Mouse (Mus musculus): ENCODE data around the gene Phc2. TPM values are rescaled to one million over a fixed set of nuclear protein-coding genes. Genes with fewer than 3 reads are reported as not detected.

Phc2 gene
- polyA plus RNA-seq, 1 experiment from 2014 or later = 40.7 TPM

- no peak for ATAC-seq (ENCODE audit: insufficient number of reproducible peaks, low FRiP score, low TSS enrichment, low read depth)
- Histone ChIP-seq H3K4me3 (no peak overlapping the region), H3K4me1 (peaks cover 16% of the 10 kb centered on the region; the same call in 1 of the 2 replicates), H3K27ac (no peak overlapping the region), H3K27me3 (no peaks in the 10 kb centered on the region), H3K9me3 (no peaks in the 10 kb centered on the region), H3K9ac (no peak overlapping the region), H3K4me2 (no peak overlapping the region), H3K36me3 (peaks cover 58% of the 10 kb centered on the region)
- 77% methylated on average over 7 of the region's 7 CpGs for WGBS
These were observed 99.1 kb downstream of the Phc2 start for GRCm38 (mm10) chr4:128753571-128753970.

DNA sequence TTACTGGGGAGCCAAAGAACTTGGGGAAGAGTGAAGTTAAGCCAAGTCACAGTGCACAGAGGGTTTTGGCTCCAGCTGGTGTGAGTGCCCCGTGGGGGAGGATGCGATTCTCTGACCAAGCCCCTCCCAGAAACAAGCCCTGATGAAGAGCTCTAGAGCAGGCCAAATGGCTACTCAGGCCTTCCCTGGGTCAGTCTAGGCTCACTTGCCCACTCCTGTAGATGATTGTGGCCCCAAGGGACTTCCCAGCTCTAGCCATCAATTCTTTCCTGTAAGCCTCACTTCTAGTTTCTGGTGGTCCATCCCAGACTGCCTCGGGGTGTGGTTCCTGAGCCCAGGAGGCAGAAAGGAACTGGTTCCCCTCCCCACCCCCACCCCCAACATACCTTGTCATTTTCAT lies 100.6 kb downstream of the Phc2 start, which contains the start of gene A3galt2:
TSS of gene A3galt2 (plus strand) at position 301 of the 400 bp plus-strand sequence.
- Histone ChIP-seq H3K4me3 (no peak within 1 kb of the TSS), H3K4me2 (no peak within 1 kb of the TSS), H3K4me1 (peaks cover 16% of the 10 kb centered on the region; the same call in 1 of the 2 replicates), H3K9ac (no peak within 1 kb of the TSS), H3K27me3 (no peaks in the 10 kb centered on the region), H3K27ac (0 out of 2 replicates have a peak within 1 kb of the TSS, but pooled peaks have one; percentile 11), H3K9me3 (no peaks in the 10 kb centered on the region), H3K36me3 (peaks cover 43% of the 10 kb centered on the region)
- WGBS = 71% methylated on average over 3 of the region's 3 CpGs
- no peak for ATAC-seq (ENCODE audit: insufficient number of reproducible peaks, low FRiP score, low TSS enrichment, low read depth)

- Histone ChIP-seq H3K36me3 (peaks cover 36% of the 10 kb centered on the region), H3K4me3 (no peak overlapping the region), H3K27ac (0 out of 2 replicates have a peak overlapping the region, but pooled peaks have one; percentile 11), H3K27me3 (no peaks in the 10 kb centered on the region), H3K9me3 (no peaks in the 10 kb centered on the region), H3K4me2 (no peak overlapping the region), H3K4me1 (peaks cover 16% of the 10 kb centered on the region; the same call in 1 of the 2 replicates), H3K9ac (no peak overlapping the region)
- WGBS = 75% methylated on average over 7 of the region's 7 CpGs
- no peak for ATAC-seq (ENCODE audit: insufficient number of reproducible peaks, low FRiP score, low TSS enrichment, low read depth)
These were observed 101.4 kb downstream of the Phc2 start for GRCm38 (mm10) chr4:128755900-128756299.

DNA sequence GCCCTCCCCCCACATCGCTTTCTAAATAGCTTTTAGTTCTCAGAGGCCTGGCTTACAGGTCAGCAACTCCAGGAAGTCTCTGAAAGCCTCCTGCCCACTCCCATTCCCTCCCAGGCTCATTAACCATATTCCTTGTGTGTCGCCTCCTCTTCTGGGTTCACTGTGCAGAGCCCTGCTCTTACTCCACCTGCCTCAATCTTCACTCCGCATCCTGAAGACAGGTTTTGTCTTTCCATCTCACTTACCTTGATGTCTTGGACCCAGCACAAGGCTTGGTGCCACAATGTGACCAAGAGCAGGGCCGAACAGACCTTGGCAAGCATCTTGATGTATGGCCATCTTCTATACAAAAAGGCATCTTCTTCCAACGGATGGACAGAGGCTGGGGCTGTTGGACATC lies 104.7 kb downstream of the Phc2 start:
- no peaks in the 10 kb centered on the region for H3K27me3 ChIP-seq
- H3K9me3 ChIP-seq = no peaks in the 10 kb centered on the region
- H3K36me3 ChIP-seq = 0 out of 2 replicates have a peak, but pooled peaks cover 4% of the 10 kb centered on the region
- no peak for ATAC-seq (ENCODE audit: insufficient number of reproducible peaks, low FRiP score, low TSS enrichment, low read depth)
- H3K4me2 ChIP-seq = no peak overlapping the region
- H3K27ac ChIP-seq = no peak overlapping the region
- no peak overlapping the region for H3K9ac ChIP-seq
- peaks cover 13% of the 10 kb centered on the region; the same call in 1 of the 2 replicates for H3K4me1 ChIP-seq
- 82% methylated on average over 5 of the region's 5 CpGs for WGBS
- H3K4me3 ChIP-seq = no peak overlapping the region

- Histone ChIP-seq H3K4me1 (peaks cover 11% of the 10 kb centered on the region; the same call in 1 of the 2 replicates), H3K36me3 (0 out of 2 replicates have a peak, but pooled peaks cover 1% of the 10 kb centered on the region), H3K9ac (no peak overlapping the region), H3K27me3 (no peaks in the 10 kb centered on the region), H3K27ac (no peak overlapping the region), H3K9me3 (no peaks in the 10 kb centered on the region), H3K4me2 (no peak overlapping the region), H3K4me3 (no peak overlapping the region)
- no peak for ATAC-seq (ENCODE audit: insufficient number of reproducible peaks, low FRiP score, low TSS enrichment, low read depth)
- WGBS = 90% methylated on average over 6 of the region's 6 CpGs
These were observed 105.5 kb downstream of the Phc2 start for GRCm38 (mm10) chr4:128760029-128760428.

DNA sequence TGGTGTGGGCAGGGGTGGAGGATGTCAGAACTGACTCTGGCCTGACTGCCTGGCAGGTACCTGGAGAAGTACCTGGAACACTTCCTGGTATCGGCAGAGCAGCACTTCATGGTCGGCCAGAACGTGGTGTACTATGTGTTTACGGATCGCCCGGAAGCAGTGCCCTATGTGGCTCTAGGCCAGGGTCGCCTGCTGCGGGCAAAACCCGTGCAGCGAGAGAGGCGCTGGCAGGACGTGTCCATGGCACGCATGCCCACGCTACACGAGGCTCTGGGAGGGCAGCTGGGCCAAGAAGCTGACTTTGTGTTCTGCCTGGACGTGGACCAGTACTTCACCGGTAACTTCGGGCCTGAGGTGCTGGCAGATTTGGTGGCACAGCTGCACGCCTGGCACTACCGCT lies 112.4 kb downstream of the Phc2 start:
- H3K27ac ChIP-seq = no peak overlapping the region
- H3K4me3 ChIP-seq = no peak overlapping the region
- H3K4me1 ChIP-seq = 0 out of 2 replicates have a peak, but pooled peaks cover 4% of the 10 kb centered on the region
- H3K36me3 ChIP-seq = peaks cover 3% of the 10 kb centered on the region; the same call in 1 of the 2 replicates
- WGBS = 93% methylated on average over 20 of the region's 20 CpGs
- H3K9ac ChIP-seq = no peak overlapping the region
- no peaks in the 10 kb centered on the region for H3K27me3 ChIP-seq
- no peak for ATAC-seq (ENCODE audit: insufficient number of reproducible peaks, low FRiP score, low TSS enrichment, low read depth)
- no peaks in the 10 kb centered on the region for H3K9me3 ChIP-seq
- H3K4me2 ChIP-seq = no peak overlapping the region

DNA sequence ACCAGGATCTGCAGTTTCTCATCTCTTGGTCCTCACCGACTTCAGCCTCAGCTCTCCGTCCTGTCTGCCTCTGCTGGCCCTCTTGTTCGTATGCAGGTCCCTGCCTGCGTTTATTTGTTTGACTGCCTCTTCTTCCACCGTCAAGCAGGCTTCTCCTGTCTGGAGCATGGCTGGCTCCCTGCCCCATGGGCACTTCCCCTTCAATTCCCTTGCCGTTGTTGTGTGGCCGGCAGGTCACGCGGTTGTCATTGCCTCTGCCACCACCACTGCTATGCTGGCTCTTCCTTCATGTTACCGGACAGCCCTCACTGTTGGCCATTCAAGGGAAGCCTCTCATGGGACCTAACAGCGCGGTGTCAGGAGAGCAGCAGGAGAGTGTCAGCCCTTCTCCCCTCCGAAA lies 113.6 kb downstream of the Phc2 start:
- H3K9me3 ChIP-seq = no peaks in the 10 kb centered on the region
- ATAC-seq (ENCODE audit: insufficient number of reproducible peaks, low FRiP score, low TSS enrichment, low read depth) = no peak
- 70% methylated on average over 13 of the region's 13 CpGs for WGBS

GRCm38 (mm10) chr4:128769569-128770355 lies 115.3 kb downstream of the Phc2 start:
- WGBS = 77% methylated on average over 13 of the region's 13 CpGs
- no peak overlapping the region for H3K27ac ChIP-seq
- 0 out of 2 replicates have a peak, but pooled peaks cover 4% of the 10 kb centered on the region for H3K4me1 ChIP-seq
- H3K4me3 ChIP-seq = no peak overlapping the region
- no peak overlapping the region for H3K9ac ChIP-seq
- peaks cover 30% of the 10 kb centered on the region for H3K36me3 ChIP-seq
- no peak overlapping the region for H3K4me2 ChIP-seq
- ATAC-seq (ENCODE audit: insufficient number of reproducible peaks, low FRiP score, low TSS enrichment, low read depth) = no peak
- no peaks in the 10 kb centered on the region for H3K27me3 ChIP-seq
- H3K9me3 ChIP-seq = no peaks in the 10 kb centered on the region

More for the DNA sequence above, 113.6 kb downstream of the Phc2 start:
- Histone ChIP-seq H3K27me3 (no peaks in the 10 kb centered on the region), H3K36me3 (peaks cover 14% of the 10 kb centered on the region), H3K27ac (no peak overlapping the region), H3K4me3 (no peak overlapping the region), H3K9ac (no peak overlapping the region), H3K4me2 (no peak overlapping the region), H3K4me1 (0 out of 2 replicates have a peak, but pooled peaks cover 4% of the 10 kb centered on the region)

DNA sequence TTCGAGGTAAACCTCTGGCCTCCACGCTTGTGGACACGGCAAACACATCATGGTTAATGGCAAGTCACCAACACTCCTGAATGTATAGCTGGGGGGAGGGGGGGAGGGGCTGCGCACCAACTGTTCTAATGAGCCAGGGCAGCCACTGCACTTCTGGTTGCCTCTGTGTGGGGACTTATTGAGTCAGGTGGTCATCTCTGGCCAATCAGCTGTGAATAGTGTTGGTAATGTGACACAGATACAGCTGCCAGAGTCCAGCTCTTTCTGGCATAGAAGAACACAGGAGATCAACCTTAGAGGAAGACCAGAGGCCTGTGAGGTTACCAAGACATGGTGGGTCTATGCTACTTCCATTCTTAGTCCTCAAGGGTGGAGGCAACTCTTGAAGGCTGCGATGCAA lies 116.2 kb downstream of the Phc2 start:
- Histone ChIP-seq H3K4me2 (no peak overlapping the region), H3K4me1 (0 out of 2 replicates have a peak, but pooled peaks cover 4% of the 10 kb centered on the region), H3K9me3 (no peaks in the 10 kb centered on the region), H3K36me3 (peaks cover 39% of the 10 kb centered on the region), H3K4me3 (no peak overlapping the region), H3K27me3 (no peaks in the 10 kb centered on the region), H3K9ac (no peak overlapping the region), H3K27ac (no peak overlapping the region)
- WGBS = 70% methylated on average over 5 of the region's 5 CpGs
- no peak for ATAC-seq (ENCODE audit: insufficient number of reproducible peaks, low FRiP score, low TSS enrichment, low read depth)

DNA sequence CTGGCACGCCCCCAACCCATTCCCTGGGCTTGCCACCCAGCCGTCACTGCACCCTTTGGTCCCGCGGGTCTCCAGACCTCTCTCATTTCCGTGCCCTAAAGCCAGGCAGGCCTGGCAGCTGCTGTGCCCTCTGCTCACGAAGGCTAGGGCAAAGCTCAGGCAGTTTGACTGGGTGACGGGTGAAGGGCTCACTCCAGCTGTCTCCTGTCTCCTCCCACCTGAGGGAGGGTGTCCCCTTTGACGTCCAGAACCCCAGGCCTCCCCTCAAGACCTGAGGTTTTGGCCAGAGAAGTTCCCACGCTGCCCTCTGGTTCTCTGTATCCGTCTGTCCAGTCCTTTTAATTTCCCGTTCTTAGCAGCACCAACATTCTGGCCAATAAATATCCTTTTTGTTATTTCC lies 119.3 kb downstream of the Phc2 start:
- no peak overlapping the region for H3K27ac ChIP-seq
- no peak overlapping the region for H3K4me3 ChIP-seq
- H3K4me1 ChIP-seq = 0 out of 2 replicates have a peak, but pooled peaks cover 4% of the 10 kb centered on the region
- H3K36me3 ChIP-seq = peaks cover 69% of the 10 kb centered on the region
- ATAC-seq (ENCODE audit: insufficient number of reproducible peaks, low FRiP score, low TSS enrichment, low read depth) = no peak
- H3K9me3 ChIP-seq = no peaks in the 10 kb centered on the region
- no peaks in the 10 kb centered on the region for H3K27me3 ChIP-seq
- WGBS = 82% methylated on average over 11 of the region's 11 CpGs
- H3K4me2 ChIP-seq = no peak overlapping the region
- no peak overlapping the region for H3K9ac ChIP-seq

DNA sequence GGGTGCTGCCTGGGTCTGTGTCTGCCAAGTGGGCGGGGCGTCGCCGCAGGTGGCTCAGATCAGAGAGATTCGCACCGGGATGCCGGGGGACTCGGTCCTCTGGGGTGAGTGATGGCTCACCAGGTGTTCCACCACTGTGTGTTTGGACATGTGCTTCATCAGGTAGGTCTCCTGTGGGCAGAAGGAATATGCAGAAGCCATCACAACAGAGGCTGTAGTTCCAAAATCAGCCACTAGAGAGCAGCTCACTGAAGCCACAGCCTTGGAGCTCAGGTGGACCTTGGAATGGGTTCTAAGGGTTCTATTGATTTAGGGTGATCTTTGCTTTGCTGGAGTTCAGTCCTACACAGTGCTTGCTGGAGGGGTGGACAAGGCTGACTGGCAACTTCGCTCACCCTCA lies 120.0 kb downstream of the Phc2 start:
- no peak for ATAC-seq (ENCODE audit: insufficient number of reproducible peaks, low FRiP score, low TSS enrichment, low read depth)
- H3K9me3 ChIP-seq = no peaks in the 10 kb centered on the region
- 0 out of 2 replicates have a peak, but pooled peaks cover 4% of the 10 kb centered on the region for H3K4me1 ChIP-seq
- peaks cover 76% of the 10 kb centered on the region for H3K36me3 ChIP-seq
- H3K9ac ChIP-seq = no peak overlapping the region
- no peak overlapping the region for H3K4me3 ChIP-seq
- H3K27ac ChIP-seq = no peak overlapping the region
- H3K27me3 ChIP-seq = no peaks in the 10 kb centered on the region
- H3K4me2 ChIP-seq = no peak overlapping the region
- 88% methylated on average over 9 of the region's 9 CpGs for WGBS
